Mouse (Mus musculus): ENCODE results near the gene Aco1.

Gene Aco1

DNA sequence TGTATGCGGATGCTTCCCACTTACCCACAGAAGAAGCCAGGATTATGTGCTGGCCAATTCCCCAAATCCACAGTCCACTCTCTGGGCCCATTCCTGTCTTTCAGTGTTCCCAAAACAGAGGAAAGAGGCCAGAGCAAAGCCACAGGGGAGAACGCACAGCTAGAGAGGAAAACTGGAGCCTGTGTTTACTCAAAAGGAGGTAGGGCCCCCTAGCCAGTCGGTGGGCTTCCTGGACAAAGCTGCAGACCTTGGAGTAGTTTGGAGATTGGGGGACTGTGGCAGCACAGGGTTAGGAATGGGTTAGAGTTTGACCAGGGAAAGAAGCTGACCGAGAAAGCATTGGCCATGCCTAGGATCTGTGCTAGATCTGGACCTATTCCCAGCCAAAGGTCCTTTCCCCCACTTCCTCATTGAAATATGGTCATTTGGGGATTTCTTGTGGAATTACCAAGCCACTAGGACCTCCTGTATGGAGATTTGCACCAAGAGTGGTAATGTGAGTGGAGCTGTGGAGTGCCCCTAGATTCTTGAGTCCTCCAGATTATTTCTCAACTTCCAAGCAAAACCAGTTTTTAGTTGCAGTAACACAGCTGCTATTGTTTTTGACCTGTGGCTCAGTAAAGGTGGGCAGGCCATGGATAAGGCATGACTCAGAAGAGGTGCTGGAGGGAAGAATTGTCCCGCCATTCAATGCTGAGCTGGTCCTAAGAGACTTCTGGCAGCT lies 14.8 kb downstream of the Aco1 start:
- no peak for DNase-seq (ENCODE audit: low spot score)

DNA sequence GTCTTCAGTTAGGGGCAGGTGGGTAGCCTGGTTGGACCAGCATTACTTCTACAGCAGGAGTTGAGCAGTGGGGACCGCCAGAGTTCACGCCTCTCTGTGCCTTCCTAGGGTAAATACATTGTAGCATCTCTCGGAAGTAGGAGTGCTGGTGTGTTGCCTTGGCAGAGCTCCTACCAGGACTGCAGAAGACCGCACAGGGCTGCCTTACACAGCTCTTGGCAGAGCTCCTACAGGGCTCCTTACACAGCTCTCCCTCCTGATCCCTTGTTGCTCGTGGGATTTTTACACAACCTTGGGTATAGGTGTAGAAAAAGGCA lies 15.3 kb downstream of the Aco1 start:
- DNase-seq (ENCODE audit: low spot score) = no peak

DNA sequence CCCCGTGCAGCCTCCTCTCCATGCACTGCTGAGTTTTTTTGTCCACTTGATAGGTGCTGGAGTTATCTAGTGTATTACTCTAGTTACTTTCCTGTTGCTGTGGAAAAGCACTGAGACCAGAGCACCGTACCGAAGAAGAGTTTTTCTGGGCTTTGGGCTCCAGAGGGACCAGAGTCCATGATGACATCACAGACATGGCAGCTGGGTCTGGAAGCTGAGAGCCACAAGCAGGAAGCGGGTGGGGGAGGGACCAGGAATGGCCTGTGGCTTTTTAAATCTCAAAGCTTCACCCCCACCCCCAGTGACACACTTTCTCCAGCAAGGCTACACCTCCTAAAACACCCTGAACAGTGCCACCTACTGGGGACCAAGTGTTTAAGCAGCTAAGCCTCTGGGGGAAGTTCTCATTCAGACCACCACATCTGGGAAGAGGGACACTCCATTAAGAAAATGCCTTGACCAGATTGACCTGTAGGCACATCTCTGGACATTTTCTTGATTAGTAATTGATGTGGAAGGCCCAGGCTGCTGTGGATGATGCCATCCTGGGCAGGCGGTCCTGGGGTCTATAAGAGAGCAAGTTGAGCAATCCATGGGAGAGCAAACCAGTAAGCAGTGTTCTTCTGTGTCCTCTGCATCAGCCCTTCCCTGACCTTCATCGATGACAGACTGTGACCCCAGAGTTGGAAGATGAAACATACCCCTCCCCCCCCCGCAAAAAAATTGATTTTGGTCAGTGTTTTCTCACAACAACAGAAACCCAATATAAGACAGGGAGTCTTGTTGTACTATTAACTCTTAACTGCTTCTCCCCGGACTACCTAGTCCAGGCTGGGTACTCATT lies 17.9 kb downstream of the Aco1 start:
- no peak for DNase-seq (ENCODE audit: low spot score)

DNA sequence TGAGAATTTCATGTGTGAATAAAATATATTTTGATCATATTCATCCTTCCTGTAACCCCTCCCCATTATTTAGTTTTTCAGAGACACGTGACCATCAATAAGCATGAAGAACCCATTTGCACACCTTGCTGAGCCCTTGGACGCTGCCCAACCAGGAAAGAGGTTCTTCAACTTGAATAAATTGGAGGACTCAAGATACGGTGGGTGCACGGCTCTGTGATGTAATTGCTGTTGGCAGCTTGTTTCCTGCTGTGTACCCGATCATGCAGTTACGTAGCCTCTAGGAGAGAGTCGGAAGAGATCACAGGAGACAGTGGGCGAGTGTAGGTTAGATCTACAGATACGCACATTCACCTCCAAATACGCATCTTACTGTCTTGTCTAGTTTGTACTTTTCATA lies 20.8 kb downstream of the Aco1 start:
- peak; percentile 1 for DNase-seq (ENCODE audit: low spot score)

DNA sequence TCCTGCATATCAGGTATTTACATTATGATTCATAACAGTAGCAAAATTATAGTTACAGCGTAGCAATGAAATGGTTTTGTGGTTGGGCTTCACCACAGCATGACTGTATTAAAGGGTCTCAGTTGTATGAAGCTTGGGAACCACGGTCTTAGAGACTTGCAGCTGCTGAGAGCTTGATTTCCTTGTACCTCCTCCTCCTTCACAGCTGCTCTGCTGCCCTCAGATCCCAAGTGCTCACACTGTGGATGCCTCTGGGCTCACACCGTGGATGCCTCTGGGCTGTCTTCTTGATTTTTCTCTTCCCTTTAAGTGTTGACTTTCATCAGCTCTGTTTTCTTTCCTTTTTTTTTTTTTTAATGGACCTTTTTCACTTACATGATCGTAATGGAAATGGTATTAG lies 28.6 kb downstream of the Aco1 start:
- no peak for DNase-seq (ENCODE audit: low spot score)

DNA sequence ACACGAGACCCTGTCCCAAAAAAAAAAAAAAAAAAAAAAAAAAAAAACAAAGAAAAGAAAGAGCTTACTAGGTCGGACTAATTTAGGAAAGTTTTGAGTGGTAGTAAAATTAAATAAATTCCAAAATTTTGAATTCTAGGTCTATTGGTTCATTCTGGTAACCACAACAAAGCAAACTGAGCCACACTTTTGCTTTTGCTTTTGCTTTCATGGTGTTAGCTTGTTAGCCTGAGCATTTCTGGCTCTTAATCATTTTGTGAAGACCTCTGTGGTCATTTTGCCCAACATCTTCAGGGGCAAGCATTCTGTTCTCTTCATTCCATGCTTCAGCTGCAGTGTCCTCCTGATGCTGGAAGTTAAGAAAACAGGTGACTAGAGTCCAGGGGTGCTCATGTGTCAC lies 29.5 kb downstream of the Aco1 start:
- no peak for DNase-seq (ENCODE audit: low spot score)

DNA sequence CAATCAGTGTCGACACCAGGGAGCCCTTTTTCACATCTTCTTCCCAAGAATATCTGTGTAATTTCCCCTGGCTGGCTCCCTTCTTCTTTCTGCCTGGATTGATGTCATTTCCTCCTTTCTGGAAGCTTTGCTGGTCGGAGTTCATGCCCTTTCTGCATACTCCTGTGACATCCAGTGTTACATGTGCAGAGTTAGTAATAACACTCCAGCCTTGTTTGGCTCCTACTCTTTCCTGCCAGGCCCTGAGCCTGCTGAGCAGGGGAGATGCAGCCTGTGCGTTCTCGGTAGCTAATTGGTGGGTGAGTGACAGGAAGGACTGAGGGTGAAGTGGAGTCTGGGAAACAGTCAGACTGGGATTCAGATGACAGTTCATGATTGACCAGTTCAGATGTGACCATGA lies 31.4 kb downstream of the Aco1 start:
- no peak for DNase-seq (ENCODE audit: low spot score)

DNA sequence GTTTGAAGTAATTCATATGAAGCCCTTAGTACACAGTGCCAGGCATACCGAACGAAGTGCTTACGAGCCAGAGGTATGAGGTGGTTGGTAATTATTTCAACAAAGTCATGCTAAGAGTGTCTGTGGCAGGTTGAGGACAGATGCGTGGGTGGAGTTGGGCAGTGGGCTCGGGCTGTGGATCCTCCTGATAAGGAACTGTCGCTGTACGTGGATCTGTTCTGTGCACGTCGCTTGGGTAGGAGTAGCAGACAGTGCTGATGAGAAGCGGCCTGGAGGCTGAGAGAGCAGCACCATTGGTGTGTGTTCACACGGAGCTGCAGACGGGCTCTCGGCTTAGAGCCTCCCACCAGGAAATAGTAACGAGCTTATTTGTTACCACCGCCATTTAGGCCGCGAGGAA lies 35.7 kb downstream of the Aco1 start:
- no peak for DNase-seq (ENCODE audit: low spot score)

DNA sequence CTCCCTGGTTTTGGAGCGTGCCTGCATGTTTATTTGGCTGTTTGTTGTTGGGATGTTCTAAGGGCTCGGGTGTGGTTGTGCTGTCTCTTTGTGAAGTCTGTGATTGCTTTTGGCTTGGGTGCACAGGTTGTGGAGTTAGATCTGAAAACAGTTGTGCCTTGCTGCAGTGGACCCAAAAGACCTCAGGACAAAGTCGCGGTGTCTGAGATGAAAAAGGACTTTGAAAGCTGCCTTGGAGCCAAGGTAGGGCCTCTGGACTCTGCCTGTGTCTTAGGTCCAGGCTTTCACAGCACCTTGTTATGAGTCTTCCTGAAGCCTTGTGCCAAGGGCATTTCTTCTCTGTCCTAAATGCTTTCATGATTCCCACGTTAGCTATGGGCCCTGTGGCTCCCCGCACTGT lies 37.2 kb downstream of the Aco1 start:
- DNase-seq (ENCODE audit: low spot score) = no peak

DNA sequence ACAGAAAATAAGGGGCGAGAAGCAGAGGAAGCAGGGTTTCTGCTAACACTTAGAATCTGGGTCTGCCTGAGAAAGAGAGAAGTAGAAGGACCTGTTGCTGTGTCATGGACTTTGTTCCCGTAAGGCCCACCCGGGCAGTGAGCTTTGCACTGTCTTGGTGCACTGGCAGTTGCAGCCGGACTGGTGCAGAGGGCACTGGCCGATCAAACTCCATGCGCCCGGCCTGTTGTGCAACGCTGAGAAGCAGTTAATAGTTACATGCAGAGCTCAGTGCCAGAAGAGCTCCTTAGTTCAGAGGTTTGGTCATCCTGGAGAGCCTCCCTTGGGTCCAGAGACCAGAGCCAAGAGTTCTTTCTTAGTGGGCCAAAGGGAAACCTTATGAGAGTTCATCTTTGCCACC lies 38.8 kb downstream of the Aco1 start:
- DNase-seq (ENCODE audit: low spot score) = no peak

DNA sequence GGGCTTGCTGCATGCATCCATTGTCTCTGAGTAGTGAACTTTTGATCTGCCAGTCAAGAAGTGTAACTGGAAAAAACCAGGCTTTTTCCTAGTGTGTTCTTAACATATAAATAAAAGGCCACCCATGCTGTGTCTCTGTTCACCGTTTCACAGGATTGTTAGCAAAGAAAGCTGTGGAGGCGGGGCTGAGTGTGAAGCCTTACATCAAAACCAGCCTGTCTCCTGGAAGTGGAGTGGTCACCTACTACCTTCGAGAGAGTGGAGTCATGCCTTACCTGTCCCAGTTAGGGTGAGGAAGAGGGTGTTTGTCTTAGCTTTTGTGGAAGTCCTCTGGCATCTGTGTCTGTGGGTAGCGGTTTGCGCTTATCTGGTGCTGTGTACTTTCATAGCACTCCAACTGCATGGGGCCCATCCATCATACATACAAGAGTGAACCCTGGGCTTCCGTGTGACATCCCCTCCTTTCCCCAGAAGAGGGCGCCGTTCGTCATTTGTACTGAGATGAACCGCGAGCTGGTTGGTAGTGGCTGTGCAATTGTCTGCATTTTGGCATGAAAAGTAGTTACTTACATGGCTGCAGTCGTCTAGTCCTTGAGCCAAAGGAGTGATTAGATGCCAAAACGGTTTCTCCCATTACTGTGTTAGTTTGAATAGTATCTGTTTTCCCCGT lies 39.9 kb downstream of the Aco1 start:
- peak; percentile 49 for DNase-seq (ENCODE audit: low spot score)

DNA sequence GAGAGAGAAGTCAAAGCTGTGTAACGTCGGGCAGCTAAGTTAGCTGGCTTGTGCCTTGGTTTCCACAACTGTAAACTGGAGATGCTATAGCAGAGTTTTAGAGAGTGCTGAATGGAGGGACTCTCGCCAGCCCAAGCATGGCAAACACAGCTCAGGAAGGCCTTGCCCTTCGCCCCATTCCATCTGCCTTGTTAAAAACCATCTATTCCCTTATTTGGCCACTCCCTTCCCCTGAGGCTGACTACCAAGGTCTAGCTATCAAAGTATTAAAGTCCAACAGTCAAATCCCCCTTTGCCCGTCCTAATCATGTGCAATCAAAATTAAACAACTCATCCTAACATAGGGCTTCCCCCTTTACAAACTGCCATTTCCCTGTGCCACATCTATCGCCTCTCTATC lies 40.9 kb downstream of the Aco1 start:
- DNase-seq (ENCODE audit: low spot score) = no peak

DNA sequence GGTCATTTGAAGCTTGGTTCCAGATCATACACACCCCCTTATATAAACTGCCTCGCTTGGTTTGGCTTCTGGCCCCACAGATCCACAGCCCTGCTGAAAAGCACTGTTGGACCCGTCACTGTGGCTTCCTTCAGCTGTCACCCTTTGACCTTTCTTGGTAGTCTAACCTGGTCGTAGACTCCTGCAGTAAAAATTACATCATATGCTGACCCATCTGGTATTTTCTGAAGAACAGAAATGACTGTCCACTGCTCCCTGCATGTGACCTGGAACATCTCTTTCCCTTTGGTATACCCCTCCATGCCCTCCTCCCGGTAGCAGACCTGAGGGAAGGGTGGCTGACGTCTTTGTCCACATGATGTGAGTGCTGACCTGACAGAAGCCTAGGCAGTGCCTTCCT lies 41.6 kb downstream of the Aco1 start:
- DNase-seq (ENCODE audit: low spot score) = no peak

DNA sequence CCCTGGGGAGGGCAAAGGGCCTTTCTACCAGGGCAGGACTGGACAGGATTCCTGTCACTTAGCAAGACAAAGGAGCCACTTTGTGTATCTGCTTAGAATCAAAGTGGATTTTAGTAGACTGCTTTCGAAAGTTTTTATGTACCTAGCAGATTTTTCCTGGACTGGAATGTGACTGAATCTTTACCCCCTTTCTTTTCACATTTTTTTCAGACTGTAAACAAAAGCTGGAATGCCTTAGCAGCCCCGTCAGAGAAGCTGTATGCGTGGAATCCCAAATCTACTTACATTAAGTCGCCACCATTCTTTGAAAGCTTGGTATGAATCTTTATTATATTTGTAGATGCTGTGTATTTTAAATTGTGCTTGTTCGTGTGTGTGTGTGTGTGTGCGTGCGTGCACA lies 45.1 kb downstream of the Aco1 start:
- DNase-seq (ENCODE audit: low spot score) = no peak

DNA sequence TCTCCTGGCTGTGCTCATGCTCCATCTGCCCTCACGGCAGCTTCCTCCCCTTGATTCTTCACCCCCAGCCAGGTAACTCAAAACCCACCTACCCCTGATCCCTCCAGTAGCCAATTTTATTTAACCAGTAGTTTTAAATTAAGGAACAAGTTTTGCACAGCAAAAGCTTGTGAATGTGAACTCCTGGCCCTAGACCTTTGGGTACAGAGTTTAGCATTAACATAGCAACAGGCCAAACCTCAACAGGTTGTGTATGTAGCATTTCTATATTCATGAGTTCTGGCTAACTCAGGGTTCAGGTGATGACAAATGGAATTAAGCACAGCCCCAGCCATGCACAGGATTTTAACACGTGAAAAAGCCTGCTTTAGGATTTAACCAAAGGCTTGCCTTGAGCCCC lies 49.4 kb downstream of the Aco1 start:
- no peak for DNase-seq (ENCODE audit: low spot score)

DNA sequence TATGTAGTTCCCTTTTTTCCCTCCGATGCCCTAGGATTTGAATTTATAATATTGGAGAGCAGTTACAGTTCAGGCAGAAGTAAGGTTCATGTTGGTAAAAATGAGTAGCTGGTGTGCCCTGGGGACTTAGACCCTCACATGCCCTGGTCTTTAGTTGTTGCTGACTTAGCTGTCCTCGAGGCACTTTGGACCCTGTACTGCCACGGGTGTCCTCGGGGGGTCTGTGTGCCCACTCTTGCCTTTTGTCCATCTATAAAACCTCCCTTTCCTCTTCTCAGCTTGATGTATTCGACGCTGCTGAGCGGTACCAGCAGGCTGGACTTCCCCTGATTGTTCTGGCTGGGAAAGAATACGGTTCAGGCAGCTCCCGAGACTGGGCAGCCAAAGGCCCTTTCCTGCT lies 50.6 kb downstream of the Aco1 start:
- no peak for DNase-seq (ENCODE audit: low spot score)

DNA sequence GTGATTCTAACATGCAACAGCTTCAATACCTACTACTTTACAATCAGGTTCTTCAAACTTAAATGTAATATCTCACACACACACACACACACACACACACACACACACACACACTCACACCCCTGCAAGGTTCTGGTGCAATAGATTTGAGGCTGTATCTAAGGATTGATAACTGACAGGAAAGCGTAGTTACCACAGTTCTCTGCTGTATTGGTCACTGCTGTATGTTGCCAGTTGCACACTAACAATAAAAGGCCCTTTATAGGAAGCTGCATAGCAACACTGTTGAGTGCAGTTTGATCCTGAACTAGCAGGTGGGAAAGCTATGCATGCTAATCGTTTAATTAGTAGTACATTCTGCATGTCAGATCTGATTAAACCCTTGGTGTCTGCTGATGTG lies 52.5 kb downstream of the Aco1 start:
- DNase-seq (ENCODE audit: low spot score) = no peak

DNA sequence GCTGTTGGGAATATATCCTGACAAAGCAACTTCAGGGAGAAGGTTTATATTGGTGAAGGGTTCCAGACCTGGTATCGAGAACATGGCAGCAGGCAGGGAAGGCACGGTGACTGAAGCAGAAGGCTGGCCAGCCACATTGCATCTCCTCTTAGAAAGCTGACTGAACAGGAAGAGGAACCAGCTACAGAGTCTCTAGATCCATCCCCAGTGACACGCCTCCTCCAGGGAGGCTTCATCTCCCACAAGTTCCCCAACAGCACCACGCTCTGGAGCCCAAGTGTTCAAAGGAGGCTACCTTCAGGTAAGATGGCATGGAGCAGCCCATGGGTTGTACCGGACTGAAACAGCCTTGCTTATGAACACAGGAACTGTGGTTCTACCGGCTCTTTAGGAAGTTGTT lies 59.3 kb downstream of the Aco1 start:
- no peak for DNase-seq (ENCODE audit: low spot score)

DNA sequence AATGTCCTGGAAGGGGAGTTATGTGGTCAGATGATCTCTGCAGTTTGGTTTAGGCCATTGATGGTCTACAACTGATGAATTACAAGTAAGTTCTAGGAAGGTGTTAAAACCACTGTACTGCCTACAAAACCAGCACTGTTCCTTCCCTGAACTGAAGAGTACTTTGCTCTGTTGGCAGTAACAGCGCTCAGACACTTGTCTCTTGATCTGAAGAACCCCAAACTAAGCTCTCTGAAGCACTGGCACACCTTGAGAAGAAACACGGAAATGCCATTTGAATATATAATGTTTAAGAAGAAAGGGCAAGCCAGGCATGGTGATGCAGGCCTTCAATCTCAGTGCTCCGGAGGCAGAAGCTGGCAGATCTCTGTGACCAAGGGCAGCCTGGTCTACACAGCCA lies 61.5 kb downstream of the Aco1 start:
- DNase-seq (ENCODE audit: low spot score) = no peak

DNA sequence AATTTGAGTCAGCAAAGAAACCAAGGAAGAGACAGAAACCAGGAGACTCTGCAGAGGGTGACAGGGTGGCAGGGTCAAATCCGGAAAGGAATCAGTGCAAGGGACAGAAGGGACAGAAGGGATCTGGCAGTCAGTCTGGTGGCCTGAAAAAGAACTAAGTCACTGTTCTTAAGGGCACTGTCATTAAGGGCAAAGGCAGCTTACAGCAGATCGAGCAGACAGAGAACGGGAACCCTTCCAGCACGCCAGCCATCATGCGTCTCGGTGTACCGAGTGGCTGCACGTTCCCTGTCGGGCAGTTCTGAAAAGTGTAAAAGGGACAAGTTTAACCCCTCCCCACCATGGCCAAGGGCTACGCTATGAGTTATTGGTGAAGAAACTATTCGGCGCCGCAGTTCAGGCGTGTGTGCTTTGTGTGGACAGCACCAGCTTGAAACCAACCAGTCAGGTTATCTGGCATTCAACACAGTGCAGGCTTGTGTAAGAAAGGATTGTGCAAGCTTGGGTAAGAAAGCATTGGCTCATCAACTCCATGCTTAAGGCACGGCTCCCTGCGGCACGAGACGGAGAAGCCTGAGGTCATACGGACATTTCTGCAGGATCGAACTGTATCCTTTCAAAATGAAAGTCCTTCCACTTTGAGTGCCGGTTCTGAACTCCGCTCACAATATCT lies 62.5 kb downstream of the Aco1 start:
- DNase-seq (ENCODE audit: low spot score) = no peak

DNA sequence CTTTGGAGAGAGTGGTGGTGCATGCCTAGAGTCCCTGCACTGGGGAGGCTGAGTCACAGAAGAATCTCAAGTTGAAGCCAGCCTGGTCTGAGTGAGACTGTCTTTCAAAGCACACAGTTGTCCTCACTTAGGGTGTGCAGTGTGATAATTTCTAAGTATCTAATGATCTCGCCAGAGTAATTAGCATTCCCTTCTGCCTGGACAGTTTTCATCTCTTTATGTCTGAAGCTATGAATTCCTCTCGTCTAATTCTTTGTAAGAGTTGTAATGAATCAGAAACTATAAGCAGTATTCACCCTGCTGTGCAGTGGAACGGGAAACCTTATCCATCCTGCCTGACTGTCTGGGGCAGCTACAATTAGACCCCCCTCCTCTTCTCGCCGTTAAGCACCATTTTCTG lies 64.8 kb downstream of the Aco1 start:
- DNase-seq (ENCODE audit: low spot score) = no peak

DNA sequence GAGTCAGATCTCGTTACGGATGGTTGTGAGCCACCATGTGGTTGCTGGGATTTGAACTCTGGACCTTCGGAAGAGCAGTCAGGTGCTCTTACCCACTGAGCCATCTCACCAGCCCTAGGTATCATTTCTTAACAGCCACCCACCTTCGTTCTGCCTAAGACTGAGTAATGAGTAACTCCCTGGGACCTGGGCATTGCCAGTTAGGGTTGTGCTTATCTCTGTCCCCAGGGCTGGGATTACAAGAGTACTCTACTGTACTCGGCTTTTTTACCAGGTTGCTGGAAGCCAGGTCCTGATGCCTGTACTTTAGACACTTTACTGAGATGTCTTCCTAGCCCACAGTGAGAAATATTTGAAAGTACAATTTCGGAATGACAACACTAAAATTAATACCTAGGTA lies 69.3 kb downstream of the Aco1 start:
- no peak for DNase-seq (ENCODE audit: low spot score)

DNA sequence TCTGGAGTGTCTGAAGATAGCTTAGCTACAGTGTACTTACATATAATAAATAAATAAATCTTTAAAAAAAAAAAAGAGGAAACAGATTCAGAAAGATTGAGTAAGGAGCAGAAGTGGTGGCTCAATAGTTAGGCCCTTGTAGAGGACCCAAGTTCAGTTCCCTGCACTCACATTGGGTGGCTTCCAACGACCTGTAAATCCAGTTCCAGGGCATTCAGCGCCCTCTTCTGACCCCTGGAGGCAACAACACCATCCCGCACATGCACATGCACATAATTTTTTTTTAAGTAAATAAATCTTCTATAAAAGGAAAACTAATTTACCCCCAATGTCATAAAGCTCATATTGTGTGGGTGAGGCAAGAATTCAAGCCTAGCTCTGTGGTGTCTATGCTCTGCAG lies 75.0 kb downstream of the Aco1 start:
- no peak for DNase-seq (ENCODE audit: low spot score)

All from T-cell, adult 2 months (primary cell).